Mouse (Mus musculus) urinary bladder, adult 2 months (tissue): ENCODE measurements around the gene Parpbp. TPM values are rescaled to one million over a fixed set of nuclear protein-coding genes. Genes with fewer than 3 reads are reported as not detected.

Source experiments
- polyA plus RNA-seq: library from polyadenylated mRNA; depleted of rRNA; stranded (reverse); fragments of >200 nt; gene quantifications from 2 replicates; pipeline ENCODE4 v1.2.3, GENCODE M21; 2012; rRNA removed

The Parpbp gene
- polyA plus RNA-seq, 1 experiment: 0.58 TPM

Other genes with a start within 250 kb of the Parpbp start
- not detected in 2 replicates for gene Pmch, start 55.9 kb downstream of the Parpbp start, polyA plus RNA-seq
- 13.8 and 17.4 TPM in 2 replicates for gene Nup37, start 51 bp upstream of the Parpbp start, polyA plus RNA-seq
- gene Washc3, start 54.2 kb upstream of the Parpbp start, polyA plus RNA-seq: 47.0 and 50.1 TPM in 2 replicates
- 9.9 and 12.4 TPM in 2 replicates for gene Dram1, start 232.1 kb upstream of the Parpbp start, polyA plus RNA-seq
- gene Gnptab, start 232.2 kb upstream of the Parpbp start, polyA plus RNA-seq: 17.3 and 17.7 TPM in 2 replicates